Mouse (Mus musculus): Measurements from ENCODE around the gene Tmem14c.
A peak's percentile ranks its signal among the peaks of the same experiment; 100 is the strongest.

Tmem14c gene

DNA sequence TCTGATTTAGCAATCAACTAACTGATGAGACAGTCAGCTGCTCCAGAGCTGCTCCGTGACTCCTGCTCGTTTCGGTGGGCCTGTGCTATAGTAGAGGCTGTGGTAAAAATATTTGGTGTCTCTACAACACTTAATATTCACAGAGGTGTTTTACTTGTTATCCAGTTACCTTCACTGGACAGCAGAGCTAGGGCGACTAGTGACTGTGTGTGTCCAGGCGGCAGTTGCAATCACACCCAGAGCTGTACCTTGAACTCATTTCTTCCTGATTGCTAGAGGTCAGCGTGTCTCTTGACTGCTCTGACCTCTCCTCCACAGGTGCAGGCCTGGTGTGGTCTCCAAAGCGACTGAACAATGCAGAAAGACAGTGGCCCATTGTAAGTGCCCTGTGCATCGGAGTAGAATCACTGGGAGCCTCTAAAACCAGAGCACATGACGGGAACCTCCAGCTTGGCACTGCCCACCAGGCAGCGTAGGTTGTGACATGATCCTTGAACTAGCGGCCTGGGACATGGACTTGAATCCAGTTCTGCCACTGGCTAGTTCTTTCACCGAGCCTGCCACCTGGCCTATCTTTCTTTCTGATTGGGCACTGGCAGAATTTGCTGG lies 809 bp downstream of the Tmem14c start:
- DNase-seq = peak; percentile 35

DNA sequence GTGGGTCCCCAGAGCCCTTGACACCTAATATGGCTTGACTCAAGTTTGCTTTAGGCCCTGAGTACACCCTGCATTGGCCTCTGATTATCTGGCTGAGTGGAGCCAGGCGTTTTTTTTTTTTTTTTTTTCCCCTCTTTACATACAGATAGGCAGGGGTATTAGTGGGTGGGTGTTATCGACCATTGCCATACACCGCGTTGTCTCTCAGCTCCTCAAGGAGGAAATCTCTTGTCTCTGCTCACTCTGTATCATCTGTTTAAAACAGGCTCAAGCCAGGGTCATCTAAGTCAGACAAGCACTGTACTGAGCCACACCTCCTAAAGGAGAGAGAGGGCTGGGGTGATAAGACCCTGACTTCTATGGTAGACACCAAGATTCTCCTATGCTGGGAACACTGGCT lies 1.7 kb downstream of the Tmem14c start:
- no peak for DNase-seq

DNA sequence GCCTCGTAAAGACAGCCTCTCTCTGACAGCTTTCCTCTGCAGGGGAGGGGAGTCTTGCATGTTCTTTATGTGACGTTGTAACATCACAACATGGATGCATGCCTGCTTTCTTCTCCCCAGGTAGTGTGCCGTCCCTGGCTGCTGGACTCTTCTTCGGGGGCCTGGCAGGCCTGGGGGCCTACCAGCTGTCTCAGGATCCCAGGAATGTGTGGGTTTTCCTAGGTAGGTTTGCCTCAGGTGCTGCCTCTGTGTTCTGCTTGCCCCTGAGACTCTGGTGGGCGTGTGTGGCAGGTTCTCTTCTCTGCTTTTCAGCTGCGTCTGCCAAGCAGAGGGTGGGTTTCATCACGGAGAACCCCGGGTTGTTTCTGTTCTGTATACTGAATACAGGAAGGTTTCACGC lies 2.1 kb downstream of the Tmem14c start:
- no peak for DNase-seq

DNA sequence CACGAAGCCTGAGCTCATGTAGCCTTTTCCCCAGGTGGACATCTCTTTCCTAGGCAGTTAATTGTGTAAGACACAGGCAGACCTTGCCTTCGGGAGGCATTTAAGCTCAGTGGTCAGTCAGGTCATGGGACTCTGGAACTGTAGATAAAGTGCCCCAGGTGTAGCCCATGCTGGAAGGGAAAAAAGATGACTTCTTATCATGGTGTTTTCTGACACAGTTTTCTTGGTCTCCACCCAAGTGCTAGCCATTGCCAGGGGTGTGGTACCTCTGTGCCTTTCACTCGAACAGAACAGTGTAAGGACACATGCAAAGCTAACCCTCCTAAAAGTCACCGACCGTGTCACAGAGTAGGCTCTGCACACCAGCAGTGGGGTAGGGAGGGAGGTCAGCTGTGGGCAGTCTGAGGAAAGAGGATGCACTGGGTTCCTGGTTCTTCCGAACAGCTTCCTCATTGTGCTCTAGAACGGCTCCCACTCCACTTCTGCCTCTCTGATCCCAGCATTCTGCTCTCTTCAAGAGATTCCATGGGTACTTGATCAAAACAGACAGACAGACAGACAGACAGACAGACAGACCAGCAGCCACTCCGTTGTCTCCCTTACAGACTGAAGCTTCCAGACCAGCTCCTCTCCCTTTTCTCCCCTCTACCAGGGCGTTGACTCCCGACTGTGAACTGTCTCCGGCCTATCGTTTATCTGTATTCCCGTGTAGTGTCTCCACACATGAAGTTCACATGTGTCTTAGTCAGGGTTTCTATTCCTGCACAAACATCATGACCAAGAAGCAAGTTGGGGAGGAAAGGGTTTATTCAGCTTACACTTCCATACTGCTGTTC lies 2.9 kb downstream of the Tmem14c start:
- DNase-seq = no peak

DNA sequence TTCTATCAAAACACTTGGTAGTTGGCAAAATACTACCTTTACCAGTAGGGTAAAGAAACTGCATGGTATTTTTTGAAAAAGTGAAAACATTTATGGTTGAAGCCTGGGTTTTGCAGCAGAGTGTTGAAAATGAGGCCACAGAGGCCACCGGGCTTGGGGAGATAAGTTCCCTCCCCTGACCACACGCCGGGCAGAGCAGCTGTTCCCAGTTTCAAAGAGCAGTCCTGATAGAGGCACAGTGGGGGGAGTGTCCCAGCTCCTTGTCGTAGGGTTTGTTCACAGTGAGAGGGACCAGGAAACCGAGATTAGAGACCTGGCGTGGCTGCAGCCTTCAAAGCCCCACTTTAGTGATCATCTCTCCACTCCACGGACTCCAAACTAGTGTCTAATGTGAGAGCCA lies 4.4 kb downstream of the Tmem14c start:
- no peak for DNase-seq

DNA sequence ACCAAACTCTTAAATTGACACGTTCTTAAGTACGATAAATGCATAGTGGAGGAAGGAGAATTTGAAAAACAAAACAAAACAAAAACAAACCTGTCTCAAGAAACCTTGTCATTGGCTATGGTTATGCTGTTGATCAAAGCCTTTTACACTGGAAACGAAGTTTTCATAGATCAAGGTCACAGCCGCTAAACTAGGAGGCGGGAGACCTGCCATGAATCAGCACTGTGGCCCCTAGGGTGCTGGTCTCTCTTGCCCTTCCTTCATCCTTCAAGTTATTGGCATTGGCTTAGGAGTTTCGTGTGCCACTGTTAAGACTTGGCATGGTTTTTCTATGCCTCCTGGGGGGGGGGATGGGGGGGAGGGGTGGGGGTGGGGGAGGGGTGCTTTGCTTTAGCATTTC lies 5.5 kb downstream of the Tmem14c start:
- DNase-seq = no peak

DNA sequence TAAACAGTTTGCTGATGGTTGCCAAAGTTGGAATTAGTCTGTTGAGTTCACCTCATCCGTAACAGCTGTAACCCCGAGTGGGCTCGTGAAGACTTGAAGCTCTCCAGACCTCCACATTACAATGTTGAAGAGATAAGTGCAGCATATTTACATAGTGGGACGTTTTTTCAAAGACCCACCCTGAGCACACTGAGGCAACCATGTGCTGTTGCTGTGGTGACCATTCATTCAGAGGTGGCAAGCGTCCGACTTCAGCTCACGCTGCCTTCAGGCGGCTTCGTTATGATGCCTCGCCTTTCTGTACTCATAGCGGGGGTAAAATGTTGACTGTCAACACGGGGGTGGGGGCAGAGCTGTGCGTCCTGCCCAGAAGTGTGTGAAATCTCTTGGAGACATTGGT lies 6.0 kb downstream of the Tmem14c start:
- no peak for DNase-seq

DNA sequence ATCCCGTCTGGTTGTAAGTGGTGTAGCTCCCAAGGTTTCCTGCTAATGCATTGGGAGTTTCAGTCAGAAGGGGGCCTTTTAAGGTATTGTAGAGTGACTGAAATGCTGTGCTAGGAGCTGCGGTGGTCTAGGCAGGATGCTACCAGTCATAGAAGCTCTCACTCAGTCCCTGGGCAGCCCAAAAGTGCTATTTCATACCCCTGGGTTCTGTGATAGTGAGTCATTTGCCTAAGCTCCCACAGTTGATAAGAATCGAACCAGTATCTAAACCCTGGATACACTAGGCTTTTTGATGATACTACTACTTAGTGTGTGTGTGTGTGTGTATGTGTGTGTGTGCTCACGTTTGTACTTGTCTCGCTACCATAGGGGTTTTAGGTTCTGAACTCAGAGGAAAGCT lies 14.0 kb downstream of the Tmem14c start:
- no peak for DNase-seq

DNA sequence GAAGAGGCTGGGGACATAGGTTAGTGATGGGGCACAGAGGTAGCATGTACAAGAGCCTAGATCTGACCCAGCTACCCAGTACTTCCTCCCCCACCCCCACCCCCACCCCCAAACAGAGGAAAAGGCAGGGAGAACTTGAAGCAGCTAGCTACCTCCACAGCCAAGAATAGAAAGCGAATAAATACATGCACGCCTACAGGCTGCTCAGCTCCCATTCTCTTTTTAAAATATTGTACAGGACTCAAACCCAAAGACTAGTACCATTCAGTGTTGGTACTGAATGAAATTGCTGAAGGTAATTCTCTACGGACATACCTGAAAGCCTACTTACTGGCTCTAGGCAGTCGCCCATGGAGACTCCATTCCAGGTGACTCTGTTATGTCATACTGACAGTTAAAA lies 26.4 kb downstream of the Tmem14c start:
- DNase-seq = no peak

DNA sequence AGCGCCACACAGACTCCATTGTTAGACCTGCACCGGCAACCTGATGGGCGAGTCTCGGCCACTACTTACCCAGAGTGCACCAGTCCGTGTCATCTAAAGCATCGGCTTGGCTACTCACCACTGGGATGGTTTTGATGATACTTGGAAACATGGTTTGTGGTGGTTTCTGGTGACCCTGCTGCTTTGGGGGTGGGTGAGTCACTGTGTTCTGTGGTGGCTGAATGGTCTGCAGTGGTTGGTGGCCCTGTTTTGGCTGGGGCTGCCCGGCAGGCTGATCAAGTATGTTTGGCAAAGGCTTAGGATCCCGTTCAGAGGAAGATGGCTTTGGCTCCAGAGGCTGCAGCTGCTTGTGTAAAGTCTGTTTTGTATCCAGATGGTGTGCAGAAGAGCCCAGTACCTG lies 29.8 kb downstream of the Tmem14c start:
- no peak for DNase-seq

DNA sequence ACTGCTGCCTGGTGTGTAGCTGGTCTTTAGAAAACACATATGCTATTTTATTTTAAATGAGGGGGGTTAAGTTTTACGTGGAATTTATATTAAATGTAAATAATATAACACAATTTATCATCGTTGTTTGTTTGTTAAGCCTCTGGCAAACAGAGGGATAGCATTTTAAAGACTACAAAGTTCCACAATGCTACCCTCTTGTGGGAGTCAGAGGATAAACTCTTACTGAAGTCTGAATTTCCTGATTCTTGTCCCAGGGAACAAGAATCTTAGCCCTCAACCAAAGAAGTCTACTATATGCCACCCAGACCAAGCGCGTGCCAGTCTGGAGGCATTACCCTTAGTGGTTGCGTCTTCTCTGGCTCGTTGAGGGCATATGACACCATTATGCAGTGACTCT lies 31.2 kb downstream of the Tmem14c start:
- no peak for DNase-seq

DNA sequence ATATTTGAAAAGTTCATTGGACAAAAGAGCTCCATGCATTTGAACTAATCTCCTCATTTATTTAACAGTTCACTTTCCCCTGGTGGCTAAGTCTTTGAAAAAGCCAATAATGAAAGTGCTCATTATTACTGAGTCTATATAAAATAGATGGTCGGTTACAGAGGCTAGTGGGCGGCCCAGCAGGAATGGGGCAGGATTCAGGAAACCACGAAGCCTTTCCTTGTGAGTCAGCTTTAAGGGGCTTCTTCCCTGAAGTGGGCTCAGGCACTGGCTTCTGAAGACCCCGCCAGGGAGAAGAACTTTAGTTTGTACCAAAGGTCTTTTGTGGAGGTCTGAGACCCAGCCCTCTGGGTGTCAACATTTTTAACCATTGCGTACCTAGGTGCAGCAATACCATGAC lies 35.9 kb downstream of the Tmem14c start:
- DNase-seq = no peak

DNA sequence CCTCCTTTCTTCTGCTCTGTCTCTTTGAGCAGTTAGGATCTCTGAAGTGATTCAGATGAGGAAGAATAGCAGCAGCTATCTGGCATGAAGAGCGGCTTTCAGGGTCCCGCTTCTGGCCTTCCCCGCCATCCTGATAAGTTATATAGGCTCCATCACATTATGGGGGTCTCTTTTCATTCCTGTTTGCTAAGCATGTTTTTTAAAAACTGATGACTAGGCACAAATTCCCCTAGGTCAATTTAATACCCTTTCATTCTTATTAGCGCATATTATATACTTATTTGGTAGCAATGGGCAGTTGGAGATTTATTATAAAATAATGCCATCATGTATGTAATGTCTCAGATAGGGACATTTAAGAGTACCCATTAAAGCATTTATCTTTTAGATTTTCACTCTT lies 51.5 kb downstream of the Tmem14c start:
- DNase-seq = no peak

DNA sequence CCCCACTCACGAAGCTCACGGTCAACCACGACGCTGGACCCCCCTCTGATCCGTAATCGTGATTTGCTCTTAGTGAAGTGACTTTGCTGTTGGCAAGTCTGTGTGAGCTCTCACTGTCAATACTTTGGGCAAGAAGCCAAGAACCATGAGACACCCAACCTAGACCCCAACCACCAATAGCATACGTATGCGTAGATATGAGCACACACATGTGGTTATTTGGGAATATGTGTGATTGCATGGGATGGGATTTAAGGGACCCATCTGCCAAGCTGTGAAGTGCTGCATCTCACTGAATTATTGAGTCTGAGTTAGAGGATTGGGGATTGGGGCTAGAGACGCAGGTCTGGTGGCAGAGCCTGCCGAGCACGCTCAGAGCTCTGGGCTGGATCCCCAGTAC lies 55.5 kb downstream of the Tmem14c start:
- DNase-seq = no peak
